Mouse (Mus musculus) c-Kit-negative CD71-positive TER-119-positive erythroid progenitor cells, embryonic 14.5 days (primary cell): Measurements from ENCODE around the gene Dnajb8.

Experiments used
- DNase-seq: peaks from one replicate; pipeline ENCODE4 v3.0.0-alpha.2; 2013; ENCODE audit warnings: low read depth, low spot score

The Dnajb8 gene

GRCm38 (mm10) chr6:88199001-88199717, 22.9 kb upstream of the Dnajb8 start:
- DNase-seq = no peak

DNA sequence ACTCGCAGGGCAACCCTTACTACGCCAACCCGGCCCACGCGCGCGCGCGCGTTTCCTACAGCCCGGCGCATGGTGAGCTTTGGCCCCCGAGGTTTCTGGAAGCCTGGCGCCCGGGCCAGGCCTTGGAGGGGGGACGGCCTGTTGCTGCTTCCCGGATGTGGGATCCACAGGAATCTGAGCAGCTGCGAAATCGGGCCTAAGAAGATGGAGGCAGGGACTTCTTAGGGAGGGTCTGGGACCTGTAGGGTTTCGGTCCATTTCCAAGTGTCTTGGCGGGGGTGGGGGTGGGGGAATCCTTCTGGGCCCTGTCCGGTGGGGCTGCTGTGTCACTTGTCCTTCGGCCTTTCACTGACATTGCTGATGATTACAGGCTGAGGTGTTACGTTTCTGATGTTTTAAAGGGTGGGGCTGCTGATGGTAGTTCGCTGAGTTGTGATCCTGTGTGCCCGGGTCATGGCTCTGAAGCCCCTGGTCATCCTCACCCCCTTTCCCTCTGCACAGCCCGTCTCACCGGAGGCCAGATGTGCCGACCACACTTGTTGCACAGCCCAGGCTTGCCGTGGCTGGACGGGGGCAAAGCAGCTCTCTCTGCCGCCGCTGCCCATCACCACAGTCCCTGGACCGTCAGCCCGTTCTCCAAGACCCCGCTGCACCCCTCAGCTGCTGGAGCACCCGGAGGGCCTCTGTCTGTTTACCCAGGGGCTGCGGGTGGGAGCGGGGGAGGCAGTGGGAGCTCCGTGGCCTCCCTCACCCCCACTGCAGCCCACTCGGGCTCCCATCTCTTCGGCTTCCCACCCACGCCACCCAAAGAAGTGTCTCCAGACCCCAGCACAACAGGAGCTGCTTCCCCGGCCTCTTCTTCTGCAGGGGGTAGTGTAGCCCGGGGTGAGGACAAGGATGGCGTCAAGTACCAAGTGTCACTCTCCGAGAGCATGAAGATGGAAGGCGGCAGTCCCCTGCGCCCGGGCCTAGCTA, 22.1 kb upstream of the Dnajb8 start:
- DNase-seq = no peak

GRCm38 (mm10) chr6:88200693-88201609, 21.1 kb upstream of the Dnajb8 start:
- DNase-seq = no peak

DNA sequence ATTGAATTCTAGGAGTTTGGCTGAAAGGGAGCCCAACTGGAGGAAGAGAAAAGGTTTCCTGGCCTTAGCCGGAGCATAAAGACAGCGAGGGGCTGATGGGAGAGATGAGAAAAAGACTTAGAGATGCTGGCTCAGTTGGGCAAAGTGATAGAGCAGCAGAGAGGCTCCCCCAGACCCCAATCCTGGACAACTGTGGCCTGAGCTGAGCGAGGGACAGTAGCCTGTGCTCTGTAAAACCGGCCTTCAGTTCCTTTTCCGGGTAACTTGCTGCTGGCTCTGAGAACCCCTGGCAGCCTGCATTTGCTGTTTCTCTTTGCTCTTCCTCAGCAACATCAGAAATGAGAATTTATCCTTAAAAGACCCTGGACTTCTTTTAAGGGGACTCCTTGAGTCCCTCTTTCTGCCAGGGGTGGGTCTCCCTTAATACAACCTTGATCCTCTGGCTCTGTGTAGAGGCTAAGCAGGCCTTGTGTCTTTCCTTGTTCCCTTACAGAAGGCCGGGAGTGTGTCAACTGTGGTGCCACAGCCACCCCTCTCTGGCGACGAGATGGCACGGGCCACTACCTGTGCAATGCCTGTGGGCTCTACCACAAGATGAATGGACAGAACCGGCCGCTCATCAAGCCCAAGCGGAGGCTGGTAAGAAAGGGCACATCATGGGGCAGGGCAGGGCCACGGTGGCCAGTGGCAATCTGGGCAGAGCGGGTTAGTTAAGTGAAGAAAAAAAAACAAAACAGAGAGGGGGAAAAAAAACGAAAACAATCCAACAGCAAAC, 20.0 kb upstream of the Dnajb8 start:
- no peak for DNase-seq

DNA sequence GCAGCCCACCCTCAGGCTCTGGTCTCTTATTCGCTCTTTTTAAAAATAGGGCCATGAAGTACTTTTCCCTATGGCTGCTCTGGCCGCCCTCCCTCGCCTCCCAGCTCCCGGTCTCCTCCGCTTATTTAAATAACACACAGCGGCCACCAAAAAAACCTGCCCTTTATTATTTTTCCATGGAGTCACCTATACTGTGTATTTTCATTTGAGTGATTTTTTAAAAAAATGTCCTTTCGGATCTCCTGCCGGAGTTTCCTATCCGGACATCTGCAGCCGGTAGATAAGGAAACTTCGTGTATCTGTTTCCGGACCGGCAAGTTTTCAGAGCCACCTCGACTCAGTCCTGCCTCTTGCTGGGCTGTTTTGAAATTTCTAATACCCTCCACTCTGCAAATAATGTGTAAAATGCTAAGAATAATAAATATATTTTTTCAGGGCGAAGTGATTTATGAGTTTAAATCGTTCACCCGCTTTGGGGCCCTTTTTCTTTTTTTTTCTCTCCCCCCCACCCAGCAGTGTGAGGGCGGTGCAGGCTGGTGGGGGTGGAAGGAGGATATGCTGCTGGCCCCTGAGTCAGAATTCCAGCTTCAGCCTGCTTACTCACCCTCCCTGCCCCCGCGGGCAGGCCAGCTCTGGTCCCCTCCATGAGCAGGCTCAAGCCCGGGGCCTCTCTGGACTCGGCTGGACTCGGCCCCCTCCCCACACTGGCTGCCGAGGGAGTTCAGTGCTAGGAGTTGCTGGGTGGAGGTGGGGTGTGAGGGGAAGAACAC, 19.0 kb upstream of the Dnajb8 start:
- DNase-seq = no peak

DNA sequence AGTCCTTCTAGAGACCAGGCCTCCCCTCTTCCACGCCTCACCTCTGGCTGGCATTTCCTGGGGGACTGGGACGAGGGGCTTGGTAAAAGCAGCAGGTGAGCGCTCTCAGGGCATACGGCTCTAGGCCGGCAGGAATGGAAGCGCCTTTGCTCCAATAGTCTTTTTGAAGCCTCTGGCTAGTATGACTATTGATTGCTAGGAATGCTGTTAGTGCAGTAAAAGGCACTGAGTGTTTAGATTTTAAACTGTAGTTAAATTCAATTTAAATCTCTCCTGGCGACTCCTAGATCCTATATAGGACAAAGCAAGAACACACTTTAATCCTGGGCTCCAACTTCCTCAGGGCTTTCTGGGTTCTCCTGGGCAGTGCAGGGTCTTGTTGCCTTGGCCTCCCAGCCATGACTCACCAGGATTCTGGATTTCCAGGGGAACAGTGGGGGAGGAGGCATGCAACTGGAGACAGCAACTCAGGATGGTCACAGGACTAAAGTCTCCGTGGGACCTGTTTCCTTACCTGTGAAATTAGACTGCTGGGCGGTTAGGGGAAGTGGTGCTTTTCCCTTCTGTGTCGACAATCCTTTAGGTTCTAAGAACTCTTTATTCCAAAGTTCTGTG, 18.2 kb upstream of the Dnajb8 start:
- no peak for DNase-seq

GRCm38 (mm10) chr6:88204531-88205385, 17.3 kb upstream of the Dnajb8 start:
- DNase-seq = no peak

DNA sequence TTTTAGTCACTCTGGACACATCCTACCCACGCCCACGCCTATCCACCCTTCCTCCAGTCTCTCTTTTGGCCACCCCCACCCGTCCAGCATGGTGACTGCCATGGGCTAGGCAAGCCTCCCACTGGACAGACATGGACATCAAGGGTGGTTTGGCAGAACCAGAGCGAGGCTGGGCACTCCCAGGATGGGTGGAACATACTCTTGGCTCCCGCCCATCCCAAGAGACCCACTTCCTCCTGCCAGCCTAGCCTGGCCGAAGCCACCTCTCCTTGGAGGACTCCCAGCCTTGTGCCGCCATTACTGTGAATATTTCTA, 16.7 kb upstream of the Dnajb8 start:
- no peak for DNase-seq

DNA sequence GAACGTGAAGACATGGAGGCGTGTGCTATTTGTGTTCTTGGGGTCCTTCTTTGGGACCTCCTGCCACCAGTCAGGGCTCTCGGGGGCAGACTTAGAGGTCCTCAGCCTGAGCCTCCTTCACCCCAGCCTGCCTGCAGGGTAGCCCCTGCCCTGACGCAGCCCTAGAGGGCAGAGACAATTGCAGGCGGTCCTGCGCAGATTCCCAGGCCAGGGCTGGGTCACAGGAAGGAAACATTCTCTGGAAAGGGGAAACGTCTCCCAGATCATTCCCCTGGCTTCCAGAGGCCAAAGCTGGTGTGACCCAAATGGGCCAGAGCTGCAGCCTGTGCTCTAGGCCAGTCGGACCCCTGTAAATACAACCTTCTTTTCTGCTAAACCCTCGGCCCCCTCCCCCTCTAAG, 16.1 kb upstream of the Dnajb8 start:
- no peak for DNase-seq

GRCm38 (mm10) chr6:88206566-88206965, 15.5 kb upstream of the Dnajb8 start:
- no peak for DNase-seq

GRCm38 (mm10) chr6:88207403-88208033, 14.6 kb upstream of the Dnajb8 start:
- no peak for DNase-seq

GRCm38 (mm10) chr6:88208321-88208720, 13.7 kb upstream of the Dnajb8 start:
- no peak for DNase-seq

- no peak for DNase-seq
Measured at GRCm38 (mm10) chr6:88209453-88209852, 12.6 kb upstream of the Dnajb8 start.

DNA sequence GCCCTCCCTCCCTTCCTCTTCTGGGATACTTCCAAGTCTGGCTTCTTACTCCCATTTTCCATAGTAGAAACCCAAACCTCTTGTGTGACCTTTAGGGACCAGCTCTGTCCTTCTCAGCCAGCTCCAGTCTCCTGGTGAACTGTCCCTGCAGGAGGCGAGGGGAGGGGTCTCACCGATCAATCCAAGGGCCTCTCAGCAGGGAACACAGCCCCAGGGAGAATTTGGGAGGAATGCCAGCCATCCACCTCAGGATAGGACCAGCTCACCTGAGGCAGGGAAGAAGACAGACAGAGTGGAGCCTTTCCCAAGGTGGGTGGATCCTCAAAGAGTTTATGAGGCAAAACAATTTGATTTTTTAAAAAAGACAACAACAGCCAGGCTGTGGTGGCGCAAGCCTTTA, 11.9 kb upstream of the Dnajb8 start:
- DNase-seq = no peak

DNA sequence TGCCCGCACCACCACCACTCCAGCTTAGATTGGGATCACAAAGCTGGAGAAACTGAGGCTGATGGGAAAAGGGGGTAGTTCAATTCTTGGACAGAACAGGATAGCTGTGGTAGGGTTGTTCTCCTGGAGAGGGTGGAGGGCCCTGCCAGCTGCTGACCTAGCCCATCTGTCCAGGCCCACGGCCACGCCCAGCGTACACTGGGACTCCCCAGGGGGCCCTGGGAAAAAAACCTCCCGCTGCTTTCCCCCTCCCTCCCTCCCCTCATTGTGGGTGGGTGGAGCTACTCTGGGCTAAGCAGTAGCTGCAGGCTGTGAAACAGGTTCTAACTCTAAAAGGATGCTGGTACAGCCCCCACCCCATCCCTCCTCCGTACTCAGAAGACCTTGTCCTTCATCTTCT, 6.3 kb upstream of the Dnajb8 start:
- no peak for DNase-seq

- DNase-seq = no peak
Measured at GRCm38 (mm10) chr6:88216199-88216598, 5.9 kb upstream of the Dnajb8 start.

DNA sequence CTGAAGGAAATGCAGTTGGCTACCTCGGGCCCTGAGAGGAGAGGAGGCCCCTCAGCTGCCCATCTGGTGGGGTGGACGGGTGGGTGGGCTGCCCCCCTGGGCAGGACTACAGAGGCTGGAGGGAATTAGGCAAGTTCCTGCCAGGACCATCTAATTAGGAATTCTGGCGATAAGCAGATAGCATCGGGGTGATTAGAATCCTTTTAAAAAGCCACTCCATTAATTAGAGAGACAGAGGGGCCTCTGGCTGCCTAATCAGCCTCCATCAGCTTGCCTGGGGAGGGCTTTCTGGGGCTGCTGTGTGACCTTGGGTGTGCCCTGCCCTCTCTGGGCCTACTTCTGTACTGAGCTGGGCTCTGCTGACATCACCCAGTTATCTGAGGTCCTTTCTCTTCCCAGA, 3.0 kb upstream of the Dnajb8 start:
- no peak for DNase-seq

DNA sequence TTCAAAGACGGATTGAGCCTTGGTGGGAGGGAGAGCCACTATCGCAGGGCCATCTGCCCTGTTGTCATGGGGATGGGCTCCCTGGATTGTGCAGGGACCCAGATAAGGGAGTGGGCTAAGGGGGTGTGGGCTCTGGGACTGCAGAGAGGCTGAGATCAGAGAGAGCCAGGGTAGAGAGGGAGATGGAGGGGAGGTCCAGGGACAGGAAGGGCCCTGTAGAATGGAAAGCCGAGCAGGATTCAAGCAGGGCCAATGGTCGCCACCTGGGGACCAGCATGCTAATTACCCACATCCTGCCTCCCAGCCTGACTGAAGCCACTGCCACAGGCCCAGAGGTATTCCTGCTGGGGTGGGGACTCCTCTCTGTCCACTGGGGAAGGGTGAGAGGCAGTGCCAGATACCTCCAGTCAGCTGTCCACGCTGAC, 4.5 kb downstream of the Dnajb8 start:
- no peak for DNase-seq
